Mouse (Mus musculus) midbrain, postnatal 0 days (tissue): ENCODE data around the gene Mrpl4. TPM values are rescaled to one million over a fixed set of nuclear protein-coding genes. Genes with fewer than 3 reads are reported as not detected.

Experiments
- ATAC-seq: fragments of 200-750 bp; cut with Nextera tagmentation; 2 replicates; pipeline ENCODE4 v1.8.0; 2017; ENCODE audit warnings: moderate number of reproducible peaks, mild to moderate bottlenecking, moderate TSS enrichment, moderate library complexity; ENCODE audit not compliant: low FRiP score
- DNase-seq: peaks from one replicate; pipeline ENCODE4 v3.0.0-alpha.2; 2015; ENCODE audit warnings: low spot score
- H3K27ac ChIP-seq: fragments of 300-500 bp; sonication (generic); 2 replicates; pipeline ENCODE4 v1.5.1; 2014; ENCODE audit warnings: low read depth, mild to moderate bottlenecking, low read length, mixed read lengths
- H3K27me3 ChIP-seq: fragments of 300-500 bp; sonication (generic); 2 replicates; pipeline ENCODE4 v1.6.1; 2014; ENCODE audit warnings: low read length, control low read depth, mixed read lengths; ENCODE audit not compliant: insufficient read depth
- H3K36me3 ChIP-seq: fragments of 300-500 bp; sonication (generic); 2 replicates; pipeline ENCODE4 v1.6.1; 2014; ENCODE audit warnings: low read length, control low read depth, mixed read lengths; ENCODE audit not compliant: insufficient read depth
- H3K4me1 ChIP-seq: fragments of 300-500 bp; sonication (generic); 2 replicates; pipeline ENCODE4 v1.6.1; 2014; ENCODE audit warnings: mild to moderate bottlenecking, control low read depth, antibody characterized with exemption, low read length, mixed read lengths; ENCODE audit not compliant: insufficient read depth
- H3K4me2 ChIP-seq: fragments of 300-500 bp; sonication (generic); 2 replicates; pipeline ENCODE4 v1.6.1; 2014; ENCODE audit warnings: low read depth, mild to moderate bottlenecking, low read length, mixed read lengths; ENCODE audit not compliant: poor library complexity, severe bottlenecking
- H3K4me3 ChIP-seq: fragments of 300-500 bp; sonication (generic); 2 replicates; pipeline ENCODE4 v1.5.1; 2014; ENCODE audit warnings: low read depth, mild to moderate bottlenecking, low read length, moderate library complexity
- H3K9ac ChIP-seq: fragments of 300-500 bp; sonication (generic); replicated peaks from 2 replicates; pipeline ENCODE4 v1.6.1; 2014; ENCODE audit warnings: mild to moderate bottlenecking, low read length, moderate library complexity, mixed read lengths; ENCODE audit not compliant: poor library complexity, severe bottlenecking
- H3K9me3 ChIP-seq: fragments of 300-500 bp; sonication (generic); 2 replicates; pipeline ENCODE4 v1.6.1; 2016; ENCODE audit warnings: low read length, control low read depth
- CTCF ChIP-seq: IDR thresholded peaks from 2 replicates; pipeline ENCODE4 v1.5.1; 2016; ENCODE audit warnings: antibody characterized with exemption, mild to moderate bottlenecking
- WGBS: fragments of 180-500 bp; shearing (Covaris S2); extraction: QIAGEN DNeasy Blood & Tissue Kit; methylation state at CpG from one replicate; pipeline ENCODE4 v1.1.7; 2014; 5-methylcytosine and 5-hydroxymethylcytosine counted together
- polyA plus RNA-seq: library from polyadenylated mRNA; unstranded; fragments of >200 nt; fragmentation: Nextera tagmentation; extraction: Ambion mirVana; gene quantifications from 2 replicates; pipeline ENCODE4 v1.2.1, GENCODE M21; 2015
- total RNA-seq: library from RNA; depleted of rRNA; stranded (reverse); fragments of >200 nt; gene quantifications from 2 replicates; pipeline ENCODE4 v1.2.3, GENCODE M21; 2014

Mrpl4 gene
- total and polyA plus RNA-seq, 2 experiments from 2014 or later, result 62.9 to 105 TPM

DNA sequence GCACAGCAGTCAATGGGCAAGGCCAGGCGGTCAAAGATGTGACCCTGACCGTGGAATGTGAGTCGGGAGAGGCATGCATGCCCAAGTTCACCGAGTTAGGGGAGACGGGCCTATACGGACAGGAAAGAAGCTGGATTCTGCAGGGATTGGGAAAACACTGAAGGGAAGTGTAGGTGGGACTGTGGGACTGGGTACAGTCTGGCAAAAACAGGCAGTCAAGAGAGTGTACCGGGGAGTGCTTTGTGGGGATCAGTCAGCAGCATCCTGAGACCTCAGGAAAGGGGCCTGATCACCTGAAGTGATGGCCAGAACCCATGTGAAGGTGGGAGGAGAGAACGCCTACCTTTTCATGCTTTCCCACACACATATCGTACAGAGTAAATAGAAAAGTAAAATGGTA lies 33.0 kb downstream of the Mrpl4 start:
- no peaks in the 10 kb centered on the region for H3K9me3 ChIP-seq
- ATAC-seq, result no peak
- no peak overlapping the region for H3K27ac ChIP-seq
- H3K9ac ChIP-seq, result peak overlapping the region; percentile 36; the same call in 1 of the 2 replicates
- H3K4me2 ChIP-seq, result peak overlapping the region; percentile 58
- peak overlapping the region; percentile 17; the same call in 1 of the 2 replicates for H3K4me3 ChIP-seq
- WGBS, result 18% methylated on average over 9 of the region's 9 CpGs
- peaks cover 56% of the 10 kb centered on the region for H3K27me3 ChIP-seq
- no peak for DNase-seq
- TF ChIP-seq CTCF, result no peak
- peaks cover 33% of the 10 kb centered on the region; the same call in 1 of the 2 replicates for H3K4me1 ChIP-seq
- H3K36me3 ChIP-seq, result no peaks in the 10 kb centered on the region

DNA sequence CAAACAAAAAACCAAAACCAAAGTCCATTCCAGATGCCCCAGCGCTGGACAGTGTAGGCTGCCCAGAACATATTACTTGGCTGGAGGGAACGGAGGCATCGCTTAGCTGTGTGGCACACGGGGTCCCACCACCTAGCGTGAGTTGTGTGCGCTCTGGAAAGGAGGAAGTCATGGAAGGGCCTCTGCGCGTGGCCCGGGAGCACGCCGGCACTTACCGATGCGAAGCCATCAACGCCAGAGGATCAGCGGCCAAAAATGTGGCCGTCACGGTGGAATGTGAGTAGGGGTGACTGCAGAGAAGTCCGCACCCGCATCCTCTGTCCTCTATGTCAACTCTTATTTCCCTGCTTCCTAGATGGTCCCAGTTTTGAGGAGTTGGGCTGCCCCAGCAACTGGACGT lies 33.6 kb downstream of the Mrpl4 start:
- Histone ChIP-seq H3K4me1 (peaks cover 33% of the 10 kb centered on the region; the same call in 1 of the 2 replicates), H3K27ac (no peak overlapping the region), H3K9ac (no peak overlapping the region), H3K4me3 (peak overlapping the region; percentile 42), H3K4me2 (peak overlapping the region; percentile 58), H3K27me3 (peaks cover 56% of the 10 kb centered on the region), H3K36me3 (no peaks in the 10 kb centered on the region), H3K9me3 (no peaks in the 10 kb centered on the region)
- ATAC-seq, result no peak
- TF ChIP-seq CTCF, result no peak
- no peak for DNase-seq
- 14% methylated on average over 20 of the region's 20 CpGs for WGBS

GRCm38 (mm10) chr9:21036666-21037065 lies 34.1 kb downstream of the Mrpl4 start:
- Histone ChIP-seq H3K9me3 (no peaks in the 10 kb centered on the region), H3K4me1 (peaks cover 33% of the 10 kb centered on the region; the same call in 1 of the 2 replicates), H3K27me3 (peaks cover 56% of the 10 kb centered on the region), H3K36me3 (no peaks in the 10 kb centered on the region), H3K9ac (peak overlapping the region; percentile 24; the same call in 1 of the 2 replicates), H3K4me2 (peak overlapping the region; percentile 58), H3K4me3 (peak overlapping the region; percentile 42), H3K27ac (no peak overlapping the region)
- TF ChIP-seq CTCF, result no peak; the same call in 1 of the 2 replicates
- no peak for DNase-seq
- WGBS, result 3% methylated on average over 22 of the region's 22 CpGs
- ATAC-seq, result no peak

DNA sequence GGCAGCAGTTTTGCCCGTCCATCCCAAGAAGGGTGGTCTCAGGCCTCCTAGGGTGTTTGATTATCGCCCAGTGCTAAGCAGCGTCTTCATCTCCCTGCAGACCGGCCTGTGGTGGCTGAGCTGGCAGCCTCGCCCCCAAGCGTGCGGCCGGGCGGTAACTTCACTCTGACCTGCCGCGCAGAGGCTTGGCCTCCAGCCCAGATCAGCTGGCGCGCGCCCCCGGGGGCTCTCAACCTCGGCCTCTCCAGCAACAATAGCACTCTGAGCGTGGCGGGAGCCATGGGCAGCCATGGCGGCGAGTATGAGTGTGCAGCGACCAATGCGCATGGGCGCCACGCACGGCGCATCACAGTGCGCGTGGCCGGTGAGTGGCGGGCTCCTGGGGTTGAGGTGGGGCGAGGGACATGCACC lies 34.9 kb downstream of the Mrpl4 start:
- Histone ChIP-seq H3K27me3 (peaks cover 52% of the 10 kb centered on the region), H3K9me3 (no peaks in the 10 kb centered on the region), H3K4me2 (peak overlapping the region; percentile 58), H3K9ac (peak overlapping the region; percentile 63), H3K4me1 (peaks cover 33% of the 10 kb centered on the region; the same call in 1 of the 2 replicates), H3K27ac (no peak overlapping the region), H3K4me3 (peak overlapping the region; percentile 42), H3K36me3 (no peaks in the 10 kb centered on the region)
- ATAC-seq (peak; percentile 77; the same call in 1 of the 2 replicates), DNase-seq (peak; percentile 61)
- under 1% methylated on average over 29 of the region's 31 CpGs for WGBS
- TF ChIP-seq CTCF, result 0 out of 2 replicates have a peak, but pooled peaks have one; percentile 21

DNA sequence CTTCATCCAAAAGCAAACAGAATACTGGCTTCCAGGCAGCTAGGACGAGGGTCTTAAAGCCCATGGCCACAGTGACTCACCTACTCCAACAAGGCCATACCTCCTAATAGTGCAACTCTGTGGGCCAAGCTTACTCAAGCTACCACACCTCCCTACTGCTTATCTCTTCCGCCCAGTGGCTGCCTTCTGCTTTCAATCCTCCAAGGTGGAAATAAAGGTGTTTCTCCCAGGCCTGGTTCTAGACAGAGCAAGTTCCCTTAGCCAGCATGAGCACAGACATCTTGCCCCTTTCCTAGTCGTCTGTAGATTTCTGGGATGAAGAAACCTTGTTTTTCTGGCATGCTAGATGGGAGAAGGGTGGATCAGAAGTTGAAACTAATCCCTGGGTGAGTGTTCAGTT lies 37.2 kb downstream of the Mrpl4 start:
- peaks cover 31% of the 10 kb centered on the region for H3K27me3 ChIP-seq
- DNase-seq (no peak), ATAC-seq (no peak)
- H3K4me1 ChIP-seq, result peaks cover 22% of the 10 kb centered on the region; the same call in 1 of the 2 replicates
- H3K9me3 ChIP-seq, result no peaks in the 10 kb centered on the region
- WGBS, result 66% methylated on average over 3 of the region's 3 CpGs
- no peak overlapping the region for H3K4me2 ChIP-seq
- H3K9ac ChIP-seq, result no peak overlapping the region
- H3K4me3 ChIP-seq, result no peak overlapping the region
- TF ChIP-seq CTCF, result no peak
- no peak overlapping the region for H3K27ac ChIP-seq
- H3K36me3 ChIP-seq, result no peaks in the 10 kb centered on the region

DNA sequence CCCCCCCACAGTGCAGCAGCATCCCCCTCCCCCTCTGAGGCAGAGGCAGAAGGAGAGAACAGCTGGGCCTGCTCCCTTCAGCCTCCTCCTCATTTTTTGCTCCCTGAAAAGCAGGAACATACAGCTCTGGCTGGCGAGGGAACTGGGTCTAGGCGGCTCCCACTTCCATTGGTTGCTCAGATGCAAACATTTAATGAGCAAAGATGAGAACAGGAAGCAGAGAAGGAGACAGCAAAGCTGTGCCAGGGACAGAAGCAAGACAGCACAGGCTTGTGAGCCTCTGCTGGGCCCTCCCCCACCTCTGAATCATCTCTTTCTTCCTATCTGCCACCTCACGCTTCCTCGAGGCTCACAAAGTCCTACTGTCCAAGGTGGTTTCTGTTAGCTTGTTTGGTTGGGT lies 38.8 kb downstream of the Mrpl4 start:
- H3K4me1 ChIP-seq, result peaks cover 14% of the 10 kb centered on the region; the same call in 1 of the 2 replicates
- H3K27ac ChIP-seq, result no peak overlapping the region
- H3K36me3 ChIP-seq, result no peaks in the 10 kb centered on the region
- H3K27me3 ChIP-seq, result peaks cover 16% of the 10 kb centered on the region
- DNase-seq, result no peak
- WGBS, result 56% methylated on average over 4 of the region's 4 CpGs
- ATAC-seq, result no peak
- no peak for TF ChIP-seq CTCF
- no peaks in the 10 kb centered on the region for H3K9me3 ChIP-seq
- no peak overlapping the region for H3K4me3 ChIP-seq
- no peak overlapping the region for H3K9ac ChIP-seq
- no peak overlapping the region for H3K4me2 ChIP-seq
